Mouse (Mus musculus): ENCODE measurements at regions not wholly inside any gene's neighbourhood (a gene's known extent, or its start where the extent isn't known, plus 50 kb on each side); places are given as distances from the start of the nearest gene placed in this dataset.

- peak; percentile 93 for DNase-seq (ENCODE audit: low read depth, low spot score)
These were observed 1142.8 kb downstream of the Nxph1 start for GRCm38 (mm10) chr6:10090966-10091495.

DNA sequence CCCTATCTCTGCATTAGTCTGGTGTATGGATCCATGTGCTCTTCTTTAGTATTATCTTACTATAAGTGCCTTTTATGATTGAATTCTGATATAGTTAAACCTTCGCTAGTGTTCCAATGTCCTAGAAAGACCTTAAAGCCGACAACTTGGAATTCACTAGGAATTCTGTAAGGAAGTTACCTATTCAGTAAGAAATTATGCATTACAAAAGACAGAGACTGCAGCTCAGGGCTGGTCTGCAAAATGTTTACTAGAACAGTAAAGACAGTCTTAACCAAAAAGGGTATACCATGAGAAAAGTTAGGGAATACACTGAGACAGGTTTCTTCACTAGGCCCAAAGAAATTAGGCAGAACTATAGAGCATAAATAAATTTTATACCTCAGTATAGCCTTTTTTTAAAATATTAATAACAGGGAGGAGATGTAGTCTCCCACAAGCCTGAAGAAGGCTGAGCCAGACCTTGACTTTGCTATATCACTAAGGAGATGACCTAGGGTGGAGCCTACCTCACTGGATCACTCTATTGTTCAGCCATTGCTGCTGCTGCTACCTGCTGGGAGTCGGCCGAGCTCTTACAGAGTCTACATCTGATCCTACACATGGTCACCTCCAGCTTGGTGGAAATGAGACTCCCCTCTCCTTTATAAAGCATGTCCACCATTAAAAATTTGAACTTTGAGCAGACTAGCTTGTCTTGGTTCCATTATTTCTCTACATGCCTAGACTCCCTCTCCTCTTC lies 1143.9 kb downstream of the Nxph1 start:
- DNase-seq (ENCODE audit: low read depth, low spot score): peak; percentile 86

Data from ZHBTc4 (cell line).